Mouse (Mus musculus): ENCODE measurements around the gene Syt6. TPM values are rescaled to one million over a fixed set of nuclear protein-coding genes. Genes with fewer than 3 reads are reported as not detected.

The Syt6 gene
- polyA plus RNA-seq, 1 experiment from 2014 or later = 0.07 TPM

DNA sequence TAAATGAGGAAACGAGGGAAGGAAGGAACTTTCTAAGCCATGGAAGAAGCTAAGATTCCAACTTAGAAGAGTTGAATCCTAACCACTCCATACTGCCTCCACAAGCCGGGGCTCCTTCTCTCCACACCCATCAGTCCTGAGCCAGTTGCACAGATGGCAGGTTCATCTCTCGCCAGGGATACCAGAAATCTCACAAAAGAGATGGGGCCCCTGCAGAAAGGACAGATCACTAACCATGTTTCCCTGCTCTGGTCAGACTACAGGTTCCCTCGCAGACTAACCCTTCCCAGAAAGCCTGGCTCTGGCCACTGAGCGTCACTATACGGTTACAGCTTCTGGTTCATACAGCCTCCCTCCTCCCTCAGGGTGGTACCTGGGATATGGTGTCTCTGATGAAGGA lies 74.7 kb downstream of the Syt6 start:
- Histone ChIP-seq H3K9ac (ENCODE audit: low read length) (no peak overlapping the region), H3K9me3 (replicated peaks; ENCODE audit: control insufficient read depth, low read length) (0 out of 2 replicates have a peak, but pooled peaks cover 2% of the 10 kb centered on the region), H3K36me3 (ENCODE audit: control insufficient read depth, insufficient read depth) (no peaks in the 10 kb centered on the region), H3K4me2 (ENCODE audit: low read depth, low read length) (no peak overlapping the region), H3K27me3 (ENCODE audit: control insufficient read depth, insufficient read depth, low read length) (no peaks in the 10 kb centered on the region), H3K27ac (ENCODE audit: low read length) (no peak overlapping the region), H3K4me1 (ENCODE audit: control insufficient read depth, insufficient read depth, low read length) (no peaks in the 10 kb centered on the region), H3K4me3 (ENCODE audit: low read length) (no peak overlapping the region)
- ATAC-seq (replicated peaks; ENCODE audit: extremely low read depth, insufficient read depth, low FRiP score) = no peak
- WGBS = 86% methylated on average over 6 of the region's 6 CpGs

DNA sequence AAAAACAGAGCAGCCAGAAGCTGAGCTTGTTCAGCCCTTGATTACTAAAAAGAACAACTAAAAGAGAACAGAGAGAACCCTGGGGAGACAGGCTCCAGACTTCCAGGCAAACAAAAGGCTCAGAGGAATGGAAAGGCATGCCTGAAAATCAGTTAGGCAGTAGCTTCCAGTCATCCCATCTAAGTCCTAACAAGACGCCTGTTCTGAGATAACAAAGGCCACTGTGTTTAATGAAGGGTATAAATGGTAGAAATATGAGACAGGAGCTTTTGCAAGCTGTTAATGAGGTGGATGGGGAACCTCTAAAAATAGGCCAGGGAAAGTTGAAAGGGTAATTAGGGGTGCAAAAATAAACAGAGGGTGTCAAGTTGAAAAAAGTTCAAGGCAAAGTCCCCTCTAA lies 75.4 kb downstream of the Syt6 start:
- H3K9ac ChIP-seq (ENCODE audit: low read length) = no peak overlapping the region

DNA sequence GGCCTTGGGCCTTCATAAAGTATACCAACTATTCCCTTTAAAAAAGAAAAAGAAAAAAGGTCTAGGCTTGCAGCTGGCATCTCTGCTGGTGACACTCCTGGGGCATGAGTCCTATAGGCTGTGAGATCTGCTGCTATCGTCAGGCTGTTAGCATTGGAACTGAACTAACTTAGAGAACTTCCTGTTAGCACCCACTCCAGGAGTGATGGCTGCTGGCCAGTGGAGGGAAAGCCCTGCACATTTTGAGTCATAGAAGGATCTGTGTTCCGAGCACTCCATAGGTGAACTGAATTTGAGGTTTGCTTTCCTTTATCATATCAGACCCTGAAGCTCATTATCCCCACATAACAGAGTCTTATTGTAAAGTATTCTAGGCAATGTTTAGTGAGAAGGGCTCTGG lies 85.0 kb downstream of the Syt6 start:
- Histone ChIP-seq H3K27me3 (ENCODE audit: control insufficient read depth, insufficient read depth, low read length) (no peaks in the 10 kb centered on the region), H3K36me3 (ENCODE audit: control insufficient read depth, insufficient read depth) (no peaks in the 10 kb centered on the region), H3K4me1 (ENCODE audit: control insufficient read depth, insufficient read depth, low read length) (peaks cover 6% of the 10 kb centered on the region; the same call in 1 of the 2 replicates), H3K9me3 (replicated peaks; ENCODE audit: control insufficient read depth, low read length) (no peaks in the 10 kb centered on the region), H3K4me3 (ENCODE audit: low read length) (no peak overlapping the region), H3K9ac (ENCODE audit: low read length) (no peak overlapping the region), H3K4me2 (ENCODE audit: low read depth, low read length) (no peak overlapping the region), H3K27ac (ENCODE audit: low read length) (no peak overlapping the region)
- 0 out of 2 replicates have a peak, but pooled peaks have one; percentile 28 for ATAC-seq (replicated peaks; ENCODE audit: extremely low read depth, insufficient read depth, low FRiP score)
- WGBS = 23% methylated on average over 2 of the region's 2 CpGs

More for the DNA sequence above, 75.4 kb downstream of the Syt6 start:
- no peak for ATAC-seq (replicated peaks; ENCODE audit: extremely low read depth, insufficient read depth, low FRiP score)
- Histone ChIP-seq H3K9me3 (replicated peaks; ENCODE audit: control insufficient read depth, low read length) (0 out of 2 replicates have a peak, but pooled peaks cover 2% of the 10 kb centered on the region), H3K36me3 (ENCODE audit: control insufficient read depth, insufficient read depth) (no peaks in the 10 kb centered on the region), H3K4me3 (ENCODE audit: low read length) (no peak overlapping the region), H3K4me2 (ENCODE audit: low read depth, low read length) (no peak overlapping the region), H3K27me3 (ENCODE audit: control insufficient read depth, insufficient read depth, low read length) (no peaks in the 10 kb centered on the region), H3K4me1 (ENCODE audit: control insufficient read depth, insufficient read depth, low read length) (no peaks in the 10 kb centered on the region), H3K27ac (ENCODE audit: low read length) (no peak overlapping the region)
- WGBS = 53% methylated on average over 1 of the region's 1 CpGs

DNA sequence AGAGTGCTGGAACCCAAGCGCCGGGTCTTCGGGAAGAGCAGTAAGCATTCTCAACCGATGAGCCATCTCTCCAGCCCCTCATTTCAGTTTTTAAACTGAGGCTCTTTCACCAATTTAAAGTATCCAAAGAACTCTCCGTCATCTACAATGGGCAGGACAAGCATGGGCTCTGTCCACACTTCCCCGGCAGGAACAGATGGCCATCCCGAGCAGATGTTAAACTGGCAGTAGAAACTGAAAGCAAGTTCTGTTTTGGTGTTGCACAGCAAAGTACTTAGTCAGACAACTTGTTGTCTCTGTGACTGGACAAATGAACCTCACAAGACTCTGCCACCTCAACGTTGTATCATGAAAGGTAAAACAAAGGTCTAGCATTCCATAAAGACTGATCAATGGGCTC lies 86.7 kb downstream of the Syt6 start:
- Histone ChIP-seq H3K9ac (ENCODE audit: low read length) (no peak overlapping the region), H3K4me1 (ENCODE audit: control insufficient read depth, insufficient read depth, low read length) (peaks cover 6% of the 10 kb centered on the region; the same call in 1 of the 2 replicates), H3K36me3 (ENCODE audit: control insufficient read depth, insufficient read depth) (no peaks in the 10 kb centered on the region), H3K27ac (ENCODE audit: low read length) (no peak overlapping the region), H3K4me3 (ENCODE audit: low read length) (no peak overlapping the region), H3K4me2 (ENCODE audit: low read depth, low read length) (no peak overlapping the region), H3K27me3 (ENCODE audit: control insufficient read depth, insufficient read depth, low read length) (no peaks in the 10 kb centered on the region), H3K9me3 (replicated peaks; ENCODE audit: control insufficient read depth, low read length) (no peaks in the 10 kb centered on the region)
- WGBS = 88% methylated on average over 8 of the region's 8 CpGs
- no peak for ATAC-seq (replicated peaks; ENCODE audit: extremely low read depth, insufficient read depth, low FRiP score)

DNA sequence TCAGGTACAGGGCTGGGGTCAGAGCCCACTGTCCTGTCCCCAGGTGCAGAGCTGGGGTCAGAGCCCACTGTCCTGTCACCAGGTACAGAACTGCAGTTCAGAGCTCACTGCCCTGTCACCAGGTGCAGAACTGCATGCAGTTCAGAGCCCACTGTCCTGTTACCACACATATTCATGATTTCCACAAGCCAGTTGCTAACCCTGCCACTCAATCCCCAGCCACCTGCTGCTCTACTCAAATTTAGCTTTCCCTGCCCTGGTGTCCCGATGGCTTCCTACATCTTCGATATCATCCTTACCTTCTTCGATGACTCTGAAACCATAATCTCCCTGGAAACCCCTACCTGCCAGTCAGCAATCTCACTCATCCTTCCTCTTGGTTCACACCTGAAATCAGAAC lies 88.4 kb downstream of the Syt6 start:
- no peaks in the 10 kb centered on the region for H3K36me3 ChIP-seq (ENCODE audit: control insufficient read depth, insufficient read depth)
- ATAC-seq (replicated peaks; ENCODE audit: extremely low read depth, insufficient read depth, low FRiP score) = no peak
- H3K27me3 ChIP-seq (ENCODE audit: control insufficient read depth, insufficient read depth, low read length) = no peaks in the 10 kb centered on the region
- H3K27ac ChIP-seq (ENCODE audit: low read length) = no peak overlapping the region
- H3K4me1 ChIP-seq (ENCODE audit: control insufficient read depth, insufficient read depth, low read length) = peaks cover 6% of the 10 kb centered on the region; the same call in 1 of the 2 replicates
- no peak overlapping the region for H3K4me3 ChIP-seq (ENCODE audit: low read length)
- no peak overlapping the region for H3K9ac ChIP-seq (ENCODE audit: low read length)
- no peak overlapping the region for H3K4me2 ChIP-seq (ENCODE audit: low read depth, low read length)
- H3K9me3 ChIP-seq (replicated peaks; ENCODE audit: control insufficient read depth, low read length) = no peaks in the 10 kb centered on the region
- WGBS = 81% methylated on average over 3 of the region's 3 CpGs

DNA sequence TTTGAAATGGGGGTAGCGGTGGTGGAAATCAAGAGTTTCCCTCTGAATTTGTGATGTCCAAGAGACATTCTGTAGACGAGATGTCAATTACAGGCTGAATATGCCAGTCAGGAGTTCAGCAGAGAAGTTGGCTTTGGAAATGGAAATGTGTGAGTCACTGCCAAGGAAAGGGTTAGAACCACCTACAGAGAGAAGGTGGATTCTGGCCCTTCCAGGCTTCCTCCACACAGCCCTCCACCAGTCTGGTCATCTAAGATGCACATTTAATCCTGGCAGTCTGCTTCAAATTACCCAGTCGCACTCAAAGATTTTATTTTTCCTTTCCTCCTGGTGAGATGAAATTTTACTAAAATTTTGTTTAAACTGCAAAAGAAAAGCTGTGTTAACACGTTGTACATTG lies 97.1 kb downstream of the Syt6 start:
- H3K4me1 ChIP-seq (ENCODE audit: control insufficient read depth, insufficient read depth, low read length) = no peaks in the 10 kb centered on the region
- H3K4me2 ChIP-seq (ENCODE audit: low read depth, low read length) = no peak overlapping the region
- no peaks in the 10 kb centered on the region for H3K27me3 ChIP-seq (ENCODE audit: control insufficient read depth, insufficient read depth, low read length)
- H3K36me3 ChIP-seq (ENCODE audit: control insufficient read depth, insufficient read depth) = no peaks in the 10 kb centered on the region
- H3K27ac ChIP-seq (ENCODE audit: low read length) = no peak overlapping the region
- H3K4me3 ChIP-seq (ENCODE audit: low read length) = no peak overlapping the region
- no peak for ATAC-seq (replicated peaks; ENCODE audit: extremely low read depth, insufficient read depth, low FRiP score)
- no peak overlapping the region for H3K9ac ChIP-seq (ENCODE audit: low read length)
- 74% methylated on average over 4 of the region's 4 CpGs for WGBS
- peaks cover 5% of the 10 kb centered on the region for H3K9me3 ChIP-seq (replicated peaks; ENCODE audit: control insufficient read depth, low read length)

DNA sequence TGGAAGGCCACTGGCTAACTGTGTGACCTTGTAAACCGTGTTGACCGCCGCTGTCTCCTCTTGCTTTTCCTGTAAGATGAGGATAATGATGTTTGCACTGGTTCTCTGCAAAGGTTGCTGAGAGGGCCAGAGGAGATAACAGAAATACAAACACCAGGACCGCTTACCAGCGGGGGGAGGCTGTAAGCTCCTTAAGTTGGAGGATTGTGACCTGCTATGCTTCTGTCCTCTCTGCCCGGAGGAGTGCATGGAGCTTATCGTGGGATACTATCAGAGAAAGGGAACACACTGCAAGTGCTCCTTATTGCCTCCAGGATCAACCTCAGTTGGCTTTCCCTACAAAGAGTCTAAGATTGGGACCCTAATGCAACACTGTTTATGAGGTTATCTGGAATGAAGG lies 97.7 kb downstream of the Syt6 start:
- H3K9ac ChIP-seq (ENCODE audit: low read length) = no peak overlapping the region
- H3K27me3 ChIP-seq (ENCODE audit: control insufficient read depth, insufficient read depth, low read length) = no peaks in the 10 kb centered on the region
- no peak overlapping the region for H3K27ac ChIP-seq (ENCODE audit: low read length)
- ATAC-seq (replicated peaks; ENCODE audit: extremely low read depth, insufficient read depth, low FRiP score) = no peak
- peaks cover 5% of the 10 kb centered on the region for H3K9me3 ChIP-seq (replicated peaks; ENCODE audit: control insufficient read depth, low read length)
- no peak overlapping the region for H3K4me2 ChIP-seq (ENCODE audit: low read depth, low read length)
- no peaks in the 10 kb centered on the region for H3K36me3 ChIP-seq (ENCODE audit: control insufficient read depth, insufficient read depth)
- H3K4me3 ChIP-seq (ENCODE audit: low read length) = no peak overlapping the region
- 11% methylated on average over 7 of the region's 7 CpGs for WGBS
- H3K4me1 ChIP-seq (ENCODE audit: control insufficient read depth, insufficient read depth, low read length) = no peaks in the 10 kb centered on the region

DNA sequence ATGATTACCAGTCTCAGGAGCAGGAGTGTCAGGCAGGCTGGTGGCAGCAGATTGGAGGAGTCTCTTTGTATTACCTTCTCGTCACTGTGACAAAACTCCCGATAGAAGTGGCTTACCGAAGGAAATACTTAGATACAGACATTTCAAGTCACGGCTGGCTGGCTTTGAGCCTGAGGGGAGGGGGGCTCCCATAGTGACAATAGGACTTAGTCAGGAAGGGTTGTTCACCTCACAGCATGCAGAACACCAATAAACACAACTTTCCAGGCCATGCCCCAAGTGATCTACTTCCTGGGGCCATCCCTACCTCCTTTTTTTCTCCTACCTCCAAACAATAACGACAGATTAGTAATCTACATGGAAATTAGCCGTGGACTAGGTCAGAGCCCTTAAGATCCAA lies 103.8 kb downstream of the Syt6 start:
- Histone ChIP-seq H3K36me3 (ENCODE audit: control insufficient read depth, insufficient read depth) (no peaks in the 10 kb centered on the region), H3K9me3 (replicated peaks; ENCODE audit: control insufficient read depth, low read length) (no peaks in the 10 kb centered on the region), H3K27ac (ENCODE audit: low read length) (no peak overlapping the region), H3K27me3 (ENCODE audit: control insufficient read depth, insufficient read depth, low read length) (no peaks in the 10 kb centered on the region), H3K4me3 (ENCODE audit: low read length) (no peak overlapping the region), H3K4me2 (ENCODE audit: low read depth, low read length) (no peak overlapping the region), H3K4me1 (ENCODE audit: control insufficient read depth, insufficient read depth, low read length) (no peaks in the 10 kb centered on the region), H3K9ac (ENCODE audit: low read length) (no peak overlapping the region)
- ATAC-seq (replicated peaks; ENCODE audit: extremely low read depth, insufficient read depth, low FRiP score) = no peak
- 44% methylated on average over 6 of the region's 6 CpGs for WGBS

DNA sequence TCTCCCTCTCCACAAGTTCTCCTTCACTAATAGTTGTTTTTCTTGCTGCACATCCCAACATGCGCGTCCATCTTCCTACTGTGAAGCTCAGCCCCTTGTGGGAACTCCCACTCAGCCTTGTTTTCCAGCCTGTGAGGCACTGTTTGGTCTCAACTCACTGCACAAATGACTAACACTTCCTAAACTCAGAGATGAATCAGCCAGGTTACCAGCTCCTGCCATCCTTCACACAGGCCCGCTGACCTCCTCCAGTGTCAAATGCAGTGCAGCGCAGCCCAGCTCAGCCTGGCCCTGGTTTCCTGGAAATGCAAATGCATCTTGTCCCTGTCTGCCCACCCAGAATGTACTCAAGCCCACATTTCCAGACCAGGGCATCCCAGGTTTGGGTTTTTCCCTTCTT lies 107.4 kb downstream of the Syt6 start:
- ATAC-seq (replicated peaks; ENCODE audit: extremely low read depth, insufficient read depth, low FRiP score) = no peak
- peaks cover 5% of the 10 kb centered on the region; the same call in 1 of the 2 replicates for H3K27me3 ChIP-seq (ENCODE audit: control insufficient read depth, insufficient read depth, low read length)
- no peak overlapping the region for H3K27ac ChIP-seq (ENCODE audit: low read length)
- no peak overlapping the region for H3K9ac ChIP-seq (ENCODE audit: low read length)
- no peak overlapping the region for H3K4me2 ChIP-seq (ENCODE audit: low read depth, low read length)
- WGBS = 43% methylated on average over 4 of the region's 4 CpGs
- no peaks in the 10 kb centered on the region for H3K9me3 ChIP-seq (replicated peaks; ENCODE audit: control insufficient read depth, low read length)
- no peak overlapping the region for H3K4me3 ChIP-seq (ENCODE audit: low read length)
- H3K36me3 ChIP-seq (ENCODE audit: control insufficient read depth, insufficient read depth) = no peaks in the 10 kb centered on the region
- no peaks in the 10 kb centered on the region for H3K4me1 ChIP-seq (ENCODE audit: control insufficient read depth, insufficient read depth, low read length)
